In genomic region chr19:10839010-10839892, GRCm38 (mm10) we compare ENCODE assay signal across 1 mouse cellular context.
TF ChIP-seq lines count a peak whose summit lies in the region.

Slc15a3 (plus strand) TSS chr19:10839727.

TF ChIP-seq in CH12.LX, 34 proteins besides CTCF, POLR2A, EP300 and RAD21 (continued from another document):
- TF ChIP-seq NELFE (IDR thresholded peaks at IDR 0.05; ENCODE audit: low read depth, low read length) (peak; percentile 61; the same call in 1 of the 2 replicates), E2F4 (IDR thresholded peaks at IDR 0.05; ENCODE audit: insufficient replicate concordance, low read depth, low read length) (no peak), USF1 (IDR thresholded peaks at IDR 0.05; ENCODE audit: low read depth, low read length) (no peak), JUND (conservative IDR thresholded peaks at IDR 0.05; ENCODE audit: low read depth, low read length) (peak; percentile 75), MAZ (IDR thresholded peaks at IDR 0.05; ENCODE audit: low read depth, low read length) (peak; percentile 83), ETS1 (conservative IDR thresholded peaks at IDR 0.05; ENCODE audit: low read depth, low read length) (peak; percentile 97), CHD2 (IDR thresholded peaks at IDR 0.05; ENCODE audit: low read length) (peak; percentile 61; the same call in 1 of the 2 replicates), TBP (conservative IDR thresholded peaks at IDR 0.05; ENCODE audit: low read depth, low read length) (peak; percentile 79), JUN (IDR thresholded peaks at IDR 0.05; ENCODE audit: insufficient read depth, low read depth, low read length) (peak; percentile 92), CHD1 (IDR thresholded peaks at IDR 0.05; ENCODE audit: low read depth, low read length) (no peak), RCOR1 (conservative IDR thresholded peaks at IDR 0.05; ENCODE audit: low read depth, low read length) (no peak)
